Mouse (Mus musculus): ENCODE measurements at regions not wholly inside any gene's neighbourhood (a gene's known extent, or its start where the extent isn't known, plus 50 kb on each side); places are given as distances from the start of the nearest gene placed in this dataset.
A peak's percentile ranks its signal among the peaks of the same experiment; 100 is the strongest.

DNA sequence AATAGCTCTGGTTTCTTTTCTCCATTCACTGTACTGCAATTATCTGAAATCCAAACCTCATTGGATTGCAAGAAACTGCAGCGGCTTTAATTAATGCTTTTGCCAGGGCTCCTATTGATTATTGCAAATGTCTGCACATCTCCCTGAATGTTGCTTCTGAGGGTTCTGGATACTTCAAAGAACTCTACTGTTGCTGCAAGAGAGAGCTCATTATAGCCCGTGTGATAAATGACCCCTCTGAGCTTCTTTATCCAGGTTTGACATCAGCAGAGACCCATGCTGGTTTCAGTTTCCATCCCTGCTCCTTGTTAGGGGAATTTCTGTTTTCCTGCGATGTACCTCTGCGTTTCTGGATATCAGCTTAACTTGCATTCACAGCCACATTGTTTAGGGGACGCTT lies 78.4 kb upstream of the Nav3 start:
- no peak for DNase-seq
- intact Hi-C loops (cut with DNase I) = no loop called here

DNA sequence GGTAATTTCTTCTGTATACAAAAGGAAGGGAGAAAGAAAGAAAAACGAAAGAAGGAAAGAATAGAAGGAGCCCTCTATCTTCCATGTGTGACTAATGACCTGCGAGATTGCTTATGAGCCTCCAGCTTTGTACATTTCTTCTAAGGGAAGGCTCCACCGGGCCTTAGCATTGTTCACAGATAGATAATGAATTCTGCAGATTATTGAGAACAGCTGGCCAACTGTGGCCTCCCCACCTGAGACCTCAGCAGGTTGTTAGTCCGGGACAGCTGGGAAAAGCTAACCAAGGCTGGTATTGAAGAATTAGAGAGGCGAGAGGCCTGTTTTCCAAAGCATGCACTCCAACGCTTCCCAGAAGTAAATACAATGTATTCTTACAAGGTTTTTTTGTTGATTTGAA lies 86.7 kb upstream of the Nav3 start:
- DNase-seq = no peak
- intact Hi-C loops (cut with DNase I) = no loop called here

DNA sequence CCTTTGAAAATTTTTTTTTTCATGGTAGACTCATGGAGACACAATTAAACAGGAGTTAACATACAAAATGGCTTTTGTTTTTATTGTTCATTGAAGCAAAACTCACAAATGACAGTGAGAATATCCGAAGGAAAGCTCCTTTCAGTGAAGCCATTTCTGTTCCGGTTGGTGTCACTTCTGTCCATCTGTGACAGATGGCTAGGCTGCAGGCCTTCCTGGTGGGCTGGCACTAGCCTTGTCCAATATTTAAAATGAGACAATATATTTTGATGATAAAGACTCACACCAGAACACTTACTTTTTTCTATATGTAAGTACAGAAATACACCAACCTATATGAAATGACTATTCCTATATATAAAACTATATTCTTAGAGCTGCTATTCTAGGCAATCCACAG lies 92.4 kb upstream of the Nav3 start:
- intact Hi-C loops (cut with DNase I) = no loop called here
- peak; percentile 24 for DNase-seq

DNA sequence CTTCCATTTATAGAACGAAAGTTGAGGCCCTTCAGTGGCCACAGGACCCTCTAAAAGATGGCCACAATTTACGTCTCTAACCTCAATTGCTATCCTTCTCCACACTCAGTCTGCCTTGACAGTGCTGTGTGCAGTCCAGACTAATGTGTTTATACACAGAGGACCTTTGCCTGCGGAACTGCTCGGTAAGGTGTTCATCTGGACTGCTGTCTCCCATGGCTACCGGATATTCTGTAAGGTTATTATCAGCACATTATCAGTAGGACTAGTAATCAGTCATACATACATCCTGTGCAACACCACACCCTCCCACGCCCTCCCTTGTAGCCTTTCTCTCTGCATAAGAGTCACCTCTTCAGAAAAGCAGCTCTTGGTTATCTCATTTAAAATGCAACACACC lies 98.0 kb upstream of the Nav3 start:
- intact Hi-C loops (cut with DNase I) = no loop called here
- DNase-seq = no peak

DNA sequence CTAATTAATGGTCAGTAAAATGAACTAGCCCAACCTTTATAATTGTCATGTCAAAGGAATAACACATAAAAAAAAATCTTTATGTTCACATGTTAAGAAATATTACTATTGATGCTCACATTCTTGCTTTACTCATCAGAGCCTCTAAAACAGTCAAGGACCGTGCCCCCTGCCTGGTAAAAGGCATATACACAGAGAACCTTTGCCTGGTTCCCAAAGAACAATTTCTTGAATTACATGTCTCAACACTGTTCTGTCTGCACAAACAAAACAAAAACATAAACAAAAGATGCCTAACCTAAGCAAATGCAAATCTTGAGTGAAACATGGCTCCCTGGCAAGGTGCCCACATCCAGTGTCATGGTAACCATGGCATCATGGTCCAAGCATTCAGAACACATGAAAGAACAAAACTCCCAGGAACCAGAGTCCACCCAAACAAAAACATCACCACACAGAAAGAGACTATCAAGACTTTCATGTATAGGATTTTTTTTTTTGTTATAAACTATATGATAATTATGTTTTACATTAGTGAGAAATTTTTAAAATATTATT lies 100.4 kb upstream of the Nav3 start:
- intact Hi-C loops (cut with DNase I) = no loop called here
- peak; percentile 66 for DNase-seq

DNA sequence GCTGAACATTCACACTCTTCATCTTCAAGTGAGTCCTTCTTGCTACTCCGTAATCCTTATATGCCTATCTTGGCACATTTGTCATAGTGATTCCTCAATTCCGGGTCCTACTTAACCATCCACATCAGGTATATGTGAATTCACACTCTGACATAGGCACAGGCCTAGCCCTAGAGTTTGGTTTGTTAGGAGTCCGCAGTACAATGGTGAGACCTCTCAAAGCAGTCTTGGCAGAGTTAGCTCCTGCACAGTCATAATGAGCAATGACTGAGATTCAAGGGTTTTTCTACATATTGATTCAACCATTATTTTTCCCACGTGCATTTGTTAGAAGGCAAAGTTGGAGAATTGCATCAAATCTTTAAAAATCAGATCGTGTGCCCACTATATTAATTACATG lies 107.1 kb upstream of the Nav3 start:
- intact Hi-C loops (cut with DNase I) = no loop called here
- no peak for DNase-seq

DNA sequence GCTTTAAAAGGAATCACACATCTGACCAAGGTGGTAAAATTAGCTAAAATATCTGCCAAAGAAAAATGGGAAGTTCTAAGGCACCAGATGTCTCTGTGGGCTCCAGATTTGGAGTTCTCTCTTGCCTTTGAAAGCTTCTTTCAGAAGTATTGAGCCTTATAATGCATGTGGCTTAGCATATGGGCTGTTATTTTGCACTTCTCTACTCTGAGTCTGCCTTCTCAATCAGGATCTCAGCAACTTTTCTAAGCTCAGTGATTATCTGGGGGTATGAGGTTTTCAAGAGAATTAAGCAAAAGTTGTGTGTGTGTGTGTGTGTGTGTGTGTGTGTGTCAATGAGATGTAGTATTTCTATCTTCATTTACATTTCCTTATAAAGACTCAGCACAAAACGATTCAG lies 107.6 kb upstream of the Nav3 start:
- intact Hi-C loops (cut with DNase I) = no loop called here
- no peak for DNase-seq

DNA sequence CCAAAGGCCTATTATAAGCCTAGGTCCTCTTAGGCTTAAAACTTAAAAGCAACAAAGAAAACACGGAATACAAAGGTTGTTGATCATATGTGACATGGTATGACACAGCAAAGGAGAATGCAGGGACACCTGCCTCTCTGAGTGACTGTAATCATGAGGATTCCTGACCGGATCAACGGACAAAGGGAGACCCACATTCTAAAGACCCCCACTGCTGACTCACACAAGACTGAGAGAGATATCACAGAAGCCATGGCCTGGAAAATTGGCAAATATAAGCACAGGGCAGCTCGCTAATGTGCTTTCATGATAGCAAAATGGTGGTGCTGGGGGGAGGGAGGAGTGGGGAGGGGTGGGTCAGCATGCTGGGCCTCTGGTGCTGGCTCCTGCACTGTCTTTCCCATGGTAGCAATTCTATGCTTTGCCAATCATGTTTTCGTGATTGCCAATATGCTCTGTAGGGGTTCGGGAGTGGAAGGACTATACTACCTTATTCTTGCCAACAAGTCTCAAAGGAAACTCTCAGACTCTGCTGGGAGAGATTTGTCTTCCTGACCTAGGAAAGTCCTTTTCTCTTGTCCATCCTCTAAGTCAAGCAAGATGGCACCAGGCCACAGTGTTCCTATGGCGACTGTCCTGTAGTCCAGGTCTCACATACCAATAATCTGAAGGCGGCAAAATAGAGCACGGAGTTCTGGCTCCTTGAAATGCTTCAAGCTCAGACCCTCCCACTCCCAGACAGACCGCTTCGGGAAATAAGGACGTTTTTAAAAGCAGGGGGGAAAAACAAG lies 110.5 kb upstream of the Nav3 start:
- DNase-seq = peak; percentile 32
- intact Hi-C loops (cut with DNase I) = no loop called here

DNA sequence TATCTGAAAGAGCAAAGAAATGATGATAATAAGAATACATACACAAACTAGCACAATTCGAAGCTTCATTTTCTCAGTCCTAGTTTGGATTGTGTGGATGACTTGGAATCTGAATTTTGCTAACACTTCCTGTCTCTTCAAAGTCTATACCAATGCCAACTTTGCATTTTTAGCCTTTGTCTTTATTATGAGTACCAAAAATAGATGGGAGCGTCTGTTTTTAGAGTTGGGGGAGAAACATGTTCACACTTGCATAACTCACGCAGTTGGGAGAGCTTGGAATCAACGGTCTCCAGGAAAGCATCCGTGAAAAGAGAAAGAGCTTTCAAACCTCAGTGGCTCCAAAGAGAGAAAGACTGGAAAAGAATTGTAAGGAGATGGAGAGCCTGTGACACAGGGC lies 114.5 kb upstream of the Nav3 start:
- DNase-seq = no peak
- intact Hi-C loops (cut with DNase I) = no loop called here

DNA sequence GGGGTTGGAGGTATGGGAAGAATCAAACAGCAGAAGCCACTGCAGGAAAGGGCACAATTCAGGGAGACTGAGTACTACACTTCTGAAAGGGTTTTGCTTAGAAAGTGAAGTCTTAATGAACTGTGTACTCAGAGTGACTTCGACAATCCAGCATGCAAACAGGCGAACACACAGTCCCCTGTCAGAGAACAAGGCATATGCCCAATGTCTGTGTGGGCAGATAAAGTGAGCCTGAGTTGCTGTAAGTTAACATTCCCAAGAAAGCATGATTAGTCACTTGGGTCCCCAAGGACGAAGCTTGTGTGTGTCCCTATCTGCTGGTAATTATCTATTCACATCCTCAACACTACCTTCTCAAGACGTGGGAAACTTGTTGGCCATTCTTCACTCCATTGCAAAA lies 115.2 kb upstream of the Nav3 start:
- intact Hi-C loops (cut with DNase I) = no loop called here
- no peak for DNase-seq

DNA sequence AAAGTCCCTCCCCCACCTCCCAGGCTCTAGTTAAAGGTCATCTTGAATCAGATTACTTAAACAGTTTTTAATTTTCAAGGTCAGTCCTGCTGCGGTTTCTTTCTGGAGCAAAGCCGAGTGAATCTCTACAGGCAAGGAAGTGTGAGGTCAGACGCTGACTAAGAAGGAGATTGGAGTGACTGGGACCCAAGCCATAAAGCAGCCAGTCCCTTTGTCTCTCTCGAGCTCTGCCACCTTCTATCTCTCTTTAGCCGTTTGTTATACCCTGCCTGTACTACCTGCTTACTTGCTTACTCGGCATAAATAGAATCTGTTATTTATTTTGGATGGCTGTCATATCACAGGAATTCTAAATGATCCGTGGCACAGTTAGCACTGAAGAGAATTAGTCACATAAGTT lies 117.5 kb upstream of the Nav3 start:
- no peak for DNase-seq
- intact Hi-C loops (cut with DNase I) = no loop called here

DNA sequence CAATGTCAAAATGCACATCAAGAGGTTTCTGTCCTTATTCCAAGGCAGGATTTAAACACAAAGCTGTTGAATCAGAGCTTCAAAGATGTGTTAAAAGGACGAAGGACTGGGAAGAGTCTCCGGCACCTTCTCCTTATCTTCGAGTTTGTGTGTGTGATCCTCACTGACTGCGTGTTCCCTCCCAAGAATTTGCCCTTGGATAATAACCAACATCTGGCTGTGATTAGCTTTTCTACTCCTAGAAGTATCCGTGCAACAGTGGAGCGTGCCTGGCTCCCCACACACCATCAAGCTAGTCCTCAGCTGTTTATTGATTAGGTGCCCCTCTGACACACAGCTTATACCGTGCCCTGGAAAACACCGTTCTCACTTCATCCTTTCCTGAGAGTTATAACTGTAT lies 130.0 kb upstream of the Nav3 start:
- intact Hi-C loops (cut with DNase I) = no loop called here
- DNase-seq = no peak

DNA sequence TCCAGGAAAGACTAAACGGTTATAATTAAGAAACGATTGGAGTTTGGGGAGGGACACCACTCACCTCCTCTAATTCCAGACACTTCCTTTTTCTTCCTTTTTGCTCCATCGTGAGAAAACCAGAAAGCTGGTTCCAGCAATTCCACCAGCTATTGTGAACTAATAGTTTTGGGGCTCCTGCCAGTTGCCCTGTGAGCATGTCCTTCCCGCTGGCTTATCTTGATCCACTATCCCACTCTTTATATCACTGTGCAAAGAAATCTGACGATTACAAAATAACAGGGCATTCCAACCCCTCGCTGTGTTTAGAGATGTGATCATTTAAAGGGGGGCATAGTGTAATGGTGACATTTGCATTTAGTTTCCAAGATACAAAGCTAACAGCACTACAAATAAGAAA lies 130.5 kb upstream of the Nav3 start:
- intact Hi-C loops (cut with DNase I) = no loop called here

DNA sequence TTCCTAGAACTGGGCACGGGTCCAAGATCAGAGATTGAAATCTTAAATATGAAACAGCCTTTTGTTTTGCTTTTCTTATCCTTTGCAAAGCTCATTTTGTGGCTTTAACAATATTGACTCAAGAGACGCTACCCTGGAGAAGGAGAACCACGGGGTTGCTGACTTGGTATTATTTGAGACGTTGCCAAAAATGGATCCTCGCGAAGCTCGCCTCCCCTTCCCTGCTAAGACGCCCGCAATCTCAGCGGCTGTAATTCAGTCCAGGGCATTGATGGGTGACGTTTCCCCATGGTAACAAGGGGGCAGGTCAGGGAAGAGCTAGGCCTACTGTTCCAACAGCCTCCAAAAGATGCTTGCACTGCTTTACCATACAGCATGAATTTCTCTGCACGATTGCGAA lies 131.5 kb upstream of the Nav3 start:
- peak; percentile 8 for DNase-seq
- intact Hi-C loops (cut with DNase I) = no loop called here

More for the DNA sequence above, 130.5 kb upstream of the Nav3 start:
- DNase-seq = no peak

DNA sequence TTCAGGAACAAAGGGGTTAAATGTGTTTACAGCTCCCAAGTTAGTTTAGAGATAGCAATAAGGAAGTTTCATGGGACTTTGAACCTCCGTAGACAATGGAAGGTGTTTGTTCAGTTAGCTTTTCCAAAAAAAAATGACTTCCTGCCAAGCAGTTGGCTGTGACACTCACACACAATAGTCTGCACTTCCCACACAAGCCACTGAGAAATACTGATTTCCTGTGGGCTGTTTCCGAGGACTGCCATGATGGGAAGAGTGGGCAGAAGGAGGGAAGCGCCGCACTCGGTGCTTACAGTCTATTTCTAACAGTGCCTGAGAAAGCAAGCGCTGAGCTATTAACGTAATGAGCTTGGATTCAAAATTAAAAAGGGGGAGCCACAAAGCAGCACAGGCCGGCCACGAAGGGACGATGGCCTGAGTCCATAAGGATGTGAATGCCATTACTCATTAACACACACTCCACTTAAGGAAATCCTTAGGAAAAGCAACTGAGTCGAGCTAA lies 144.4 kb upstream of the Nav3 start:
- intact Hi-C loops (cut with DNase I) = no loop called here
- DNase-seq = no peak

DNA sequence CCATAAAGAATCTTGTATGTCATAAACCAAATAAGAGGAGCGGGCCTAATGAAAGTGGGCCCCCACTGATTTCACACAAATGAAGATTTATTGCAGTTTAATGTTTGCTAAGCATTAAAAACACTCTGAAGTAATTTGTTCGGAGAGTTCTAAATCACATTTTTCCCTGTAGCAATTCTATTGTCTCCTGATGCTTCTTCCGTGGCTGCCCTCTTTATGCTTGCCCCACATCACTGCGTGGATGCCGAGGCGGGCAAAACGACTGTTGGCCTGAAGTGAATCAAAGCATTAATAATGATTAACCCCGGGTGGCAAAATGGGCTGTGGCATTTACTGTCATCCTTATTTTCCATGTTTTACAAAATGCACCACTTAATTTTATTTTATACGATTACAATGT lies 134.9 kb upstream of the E2f7 start:
- intact Hi-C loops (cut with DNase I) = no loop called here

DNA sequence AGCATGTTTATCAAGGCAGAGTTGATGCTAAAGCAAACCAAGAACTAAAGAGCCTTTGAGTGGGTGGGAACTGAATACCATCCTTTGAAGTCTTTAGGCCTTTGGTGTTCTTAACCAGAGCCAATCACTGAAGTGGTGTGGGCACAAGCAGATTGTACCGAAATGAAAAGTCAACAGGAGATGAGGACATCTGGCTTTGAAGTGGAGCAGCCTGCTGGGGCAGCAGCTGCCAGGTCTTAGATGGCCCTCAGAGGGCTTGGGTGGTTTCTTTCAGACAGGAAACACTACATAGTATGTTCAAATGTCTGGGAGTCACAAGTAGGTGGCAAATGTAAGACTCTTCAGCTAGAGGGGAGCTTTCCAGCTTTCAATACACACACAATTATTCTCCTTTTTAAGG lies 128.2 kb upstream of the E2f7 start:
- intact Hi-C loops (cut with DNase I) = no loop called here

More for the DNA sequence above, 134.9 kb upstream of the E2f7 start:
- no peak for DNase-seq

DNA sequence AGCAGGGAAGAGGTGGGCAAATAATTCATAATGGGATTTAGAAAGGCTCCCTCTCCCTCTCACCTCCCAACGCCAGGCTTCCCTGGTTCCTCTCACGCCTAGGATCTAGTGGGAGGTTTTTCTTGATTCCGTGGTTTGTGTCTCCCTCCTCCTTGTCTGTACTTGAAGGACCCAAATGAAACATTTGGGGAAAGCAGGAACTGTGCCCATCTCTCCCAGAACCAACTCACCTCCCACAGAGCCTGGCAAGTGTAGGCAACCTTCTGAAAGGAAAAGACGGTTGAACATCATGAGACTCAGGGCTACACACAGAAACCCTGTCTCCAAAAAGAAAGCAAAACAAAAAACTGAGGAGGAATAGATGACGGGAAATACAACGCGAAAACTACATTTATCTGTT lies 126.0 kb upstream of the E2f7 start:
- DNase-seq = no peak
- intact Hi-C loops (cut with DNase I) = no loop called here

More for the DNA sequence above, 128.2 kb upstream of the E2f7 start:
- DNase-seq = peak; percentile 2

DNA sequence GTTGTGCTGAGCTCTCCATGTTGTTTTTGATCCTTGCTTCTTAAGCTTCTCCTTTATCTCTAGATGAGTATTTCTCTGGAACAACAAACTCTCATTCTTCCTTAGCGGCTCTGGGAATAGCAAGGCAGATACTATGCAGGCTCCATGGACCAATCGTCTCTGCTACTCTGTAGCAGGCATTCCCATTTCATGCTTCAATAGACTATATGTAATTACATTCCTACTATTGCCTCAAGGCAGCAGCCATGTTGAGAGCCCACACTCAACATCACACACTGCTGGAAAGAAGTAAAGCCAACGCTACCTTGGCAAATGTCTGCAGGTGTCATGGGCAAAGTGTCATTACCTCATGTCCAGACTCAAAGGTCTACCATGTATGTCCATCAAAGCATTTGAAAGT lies 119.6 kb upstream of the E2f7 start:
- no peak for DNase-seq
- intact Hi-C loops (cut with DNase I) = no loop called here

DNA sequence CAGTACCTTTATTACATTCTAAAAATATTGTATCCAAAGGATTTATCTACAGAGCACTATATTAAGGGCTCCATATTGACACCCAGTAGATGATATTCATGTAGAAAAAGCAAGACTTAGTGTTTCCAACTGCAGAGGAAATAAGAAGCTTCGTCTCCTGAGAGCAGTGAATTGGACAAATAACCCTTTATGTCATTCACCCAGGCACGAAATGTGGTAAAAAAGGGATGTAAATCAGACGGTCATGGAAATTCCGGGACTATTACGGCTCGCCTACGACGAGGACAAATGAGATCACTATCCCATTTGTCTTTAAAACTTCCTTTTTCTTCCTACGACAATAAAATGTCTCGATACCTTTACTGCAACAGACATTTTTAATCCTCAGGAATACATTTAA lies 104.8 kb upstream of the E2f7 start:
- intact Hi-C loops (cut with DNase I) = no loop called here
- no peak for DNase-seq

DNA sequence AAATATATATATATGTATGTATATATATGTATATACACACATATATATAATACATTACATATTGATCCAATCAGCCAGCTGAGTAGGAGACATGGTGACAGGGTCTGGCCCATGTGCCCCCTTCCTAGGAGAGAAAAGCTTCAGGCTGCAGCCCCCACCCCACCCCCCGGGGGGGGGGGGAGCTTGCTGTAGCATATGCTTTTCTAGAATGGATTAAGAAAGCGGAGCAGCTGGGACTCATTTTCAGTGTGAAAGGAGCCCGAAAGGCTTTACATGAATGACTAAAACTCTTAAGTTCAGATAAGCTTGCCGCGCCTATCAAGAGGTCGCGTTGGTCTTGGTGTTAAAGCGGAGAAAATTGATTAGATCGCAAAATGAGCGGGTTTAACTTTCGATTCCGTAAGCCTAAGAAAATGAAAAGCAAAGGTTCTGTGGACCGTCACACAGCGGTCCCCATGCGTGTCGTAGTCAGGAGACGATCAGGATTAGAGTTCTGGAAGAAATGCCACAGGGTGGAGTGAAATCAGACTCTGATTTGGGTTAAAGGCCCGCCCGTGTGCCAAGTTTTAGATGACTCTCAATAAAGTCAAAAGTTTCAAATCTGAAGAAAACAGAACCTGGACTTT lies 103.1 kb upstream of the E2f7 start:
- DNase-seq = no peak
- intact Hi-C loops (cut with DNase I) = no loop called here

DNA sequence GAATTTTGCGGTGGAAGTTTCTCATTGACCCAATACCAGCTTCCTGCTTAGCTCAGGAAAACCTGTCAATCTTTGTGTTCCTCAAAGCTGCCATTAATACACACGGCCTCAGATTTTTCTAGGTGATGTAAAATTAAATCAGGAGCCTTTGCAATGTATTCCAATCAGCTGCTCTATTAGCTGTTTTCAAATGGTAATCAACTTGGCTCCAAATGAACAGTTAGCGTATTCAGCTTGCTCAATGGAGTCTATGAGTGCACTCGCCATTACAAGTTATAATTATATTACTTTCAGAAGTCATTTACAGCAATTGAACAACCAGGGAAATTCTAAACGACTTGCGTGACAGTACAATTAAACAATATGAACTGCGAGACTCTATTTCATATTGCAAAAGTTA lies 97.6 kb upstream of the E2f7 start:
- intact Hi-C loops (cut with DNase I) = loop anchor here (5.0 kb wide), 1 partner anchor 190 kb away; the partner anchor contains the start of gene Nav3
- no peak for DNase-seq
